Mouse (Mus musculus) kidney, adult 2 months (tissue): ENCODE results near the gene Rpl5.

Source experiments
- CTCF ChIP-seq: fragments of 200-500 bp; conservative IDR thresholded peaks from 2 replicates; pipeline ENCODE4 v1.5.1; 2011; ENCODE audit warnings: low read depth, mild to moderate bottlenecking, control low read depth, low read length, moderate library complexity, mixed read lengths; ENCODE audit not compliant: insufficient read depth, insufficient read length
- POLR2A ChIP-seq: fragments of 200-500 bp; IDR thresholded peaks from one replicate; pipeline ENCODE4 v1.6.1; 2011; ENCODE audit warnings: low read depth, low read length, control low read depth

DNA sequence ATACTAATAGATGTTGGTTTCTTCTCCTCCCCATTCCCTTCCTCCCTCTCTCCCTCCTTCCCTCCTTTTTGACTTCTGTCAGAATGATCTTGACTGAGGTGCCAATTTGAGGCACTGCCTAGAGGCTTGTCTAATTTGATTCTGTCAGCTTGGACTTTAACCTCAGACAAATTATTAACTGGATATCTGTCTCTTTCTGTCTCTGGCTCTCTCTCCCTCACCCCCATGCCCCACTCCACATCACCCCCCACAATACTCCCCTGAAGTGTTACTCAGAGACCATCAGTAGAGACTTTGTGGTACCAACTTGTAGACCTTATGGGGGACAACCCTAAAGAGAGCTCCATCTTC, 25.1 kb upstream of the Rpl5 start:
- no peak for TF ChIP-seq CTCF
- no peak for TF ChIP-seq POLR2A
